Mouse (Mus musculus) cerebellum, adult 18-20 months (tissue): Measurements from ENCODE around the gene Acaa1b.

Experiments
- DNase-seq, 2 experiments: peaks; one replicate each; pipeline ENCODE4 v3.0.0; 2021

Acaa1b gene

DNA sequence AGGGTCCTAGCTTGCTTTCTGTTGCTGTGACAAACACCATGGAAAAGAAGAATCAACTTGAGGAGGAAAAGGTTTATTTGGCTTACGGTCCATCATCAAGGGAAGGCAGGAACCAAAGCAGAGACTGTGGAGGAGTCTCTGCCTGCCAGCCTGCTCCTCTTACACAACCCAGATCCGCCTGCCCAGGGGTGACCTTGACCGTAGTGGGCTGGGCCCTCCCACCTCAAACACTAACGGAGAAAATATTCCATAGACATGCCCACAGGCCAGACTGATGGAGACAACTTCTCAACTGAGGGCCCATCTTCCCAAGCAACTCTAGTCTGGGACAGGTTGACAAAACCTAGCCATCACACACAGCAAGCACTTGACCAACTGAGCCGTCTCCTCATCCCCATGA lies 14.8 kb downstream of the Acaa1b start:
- no peak for DNase-seq

DNA sequence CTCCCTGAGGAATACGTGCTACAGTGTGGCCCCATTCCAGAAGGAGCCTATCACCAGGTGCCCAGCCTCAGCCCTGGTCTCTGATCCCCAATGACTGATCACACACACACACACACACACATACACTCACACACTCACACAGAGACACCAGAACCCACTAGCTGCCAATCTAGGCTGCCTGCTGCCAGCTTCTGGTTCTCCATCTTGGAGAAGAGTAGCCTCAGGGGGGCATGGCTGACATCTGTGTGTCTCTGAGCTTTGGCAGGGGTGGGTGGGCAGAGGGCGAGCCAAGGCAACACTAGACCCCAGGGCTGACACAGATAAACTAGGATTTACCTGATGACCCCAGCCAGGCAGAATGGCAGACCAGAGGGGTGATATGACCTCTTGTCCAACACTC lies 18.1 kb downstream of the Acaa1b start:
- DNase-seq = no peak

DNA sequence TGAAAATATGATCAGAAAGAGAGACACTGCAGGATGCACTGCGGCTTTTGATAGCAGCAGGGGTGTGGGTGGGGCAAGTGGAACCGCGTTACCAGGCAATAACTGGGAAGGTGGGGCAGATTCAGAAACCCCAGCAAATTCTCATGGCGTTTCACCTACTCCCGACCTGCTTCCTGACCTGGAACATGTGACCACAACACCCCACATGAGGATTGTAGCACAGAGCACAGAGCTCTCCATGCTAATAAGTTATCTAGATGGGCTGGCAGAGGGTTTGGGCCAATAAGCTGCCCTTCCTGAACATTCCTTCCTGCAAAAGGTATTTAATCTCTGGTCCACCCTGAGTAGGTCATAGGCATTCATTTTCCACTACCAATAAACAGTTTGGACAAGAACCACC lies 26.2 kb downstream of the Acaa1b start:
- no peak for DNase-seq

DNA sequence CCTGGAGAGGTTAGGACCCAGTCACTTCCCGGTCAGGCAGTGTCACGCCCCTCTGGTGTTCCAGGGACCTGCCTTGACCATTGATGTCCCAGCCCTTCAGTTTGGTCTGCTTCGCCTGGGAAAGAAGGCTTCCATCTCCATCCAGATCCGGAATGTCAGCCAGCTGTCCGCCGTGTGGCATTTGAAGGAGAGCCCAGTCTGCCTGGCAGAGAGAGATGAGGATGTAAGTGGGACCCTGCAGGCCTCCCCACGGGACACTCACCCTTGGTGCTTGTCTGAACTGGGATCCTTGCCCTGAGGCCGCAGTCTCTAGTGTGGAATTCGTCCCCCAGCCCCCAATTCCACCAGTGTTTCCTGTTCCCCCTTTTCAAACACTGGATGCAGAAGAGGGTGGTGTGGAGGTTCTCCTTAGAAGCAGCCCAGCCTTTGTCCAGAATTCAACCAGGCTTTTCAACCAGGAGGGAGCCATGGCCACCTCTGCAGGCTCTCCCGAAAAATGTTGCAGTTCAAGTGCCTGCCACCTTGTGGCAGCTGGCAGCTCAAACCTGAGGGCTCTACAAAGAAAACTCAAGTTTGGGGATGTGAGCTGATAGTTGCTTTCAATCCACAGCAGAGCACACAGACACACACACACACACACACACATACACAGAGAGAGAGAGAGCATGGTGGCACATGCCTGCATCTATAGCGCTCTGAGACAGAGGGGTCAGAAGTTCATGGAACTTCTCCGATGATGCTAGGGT lies 28.3 kb downstream of the Acaa1b start:
- DNase-seq = no peak

DNA sequence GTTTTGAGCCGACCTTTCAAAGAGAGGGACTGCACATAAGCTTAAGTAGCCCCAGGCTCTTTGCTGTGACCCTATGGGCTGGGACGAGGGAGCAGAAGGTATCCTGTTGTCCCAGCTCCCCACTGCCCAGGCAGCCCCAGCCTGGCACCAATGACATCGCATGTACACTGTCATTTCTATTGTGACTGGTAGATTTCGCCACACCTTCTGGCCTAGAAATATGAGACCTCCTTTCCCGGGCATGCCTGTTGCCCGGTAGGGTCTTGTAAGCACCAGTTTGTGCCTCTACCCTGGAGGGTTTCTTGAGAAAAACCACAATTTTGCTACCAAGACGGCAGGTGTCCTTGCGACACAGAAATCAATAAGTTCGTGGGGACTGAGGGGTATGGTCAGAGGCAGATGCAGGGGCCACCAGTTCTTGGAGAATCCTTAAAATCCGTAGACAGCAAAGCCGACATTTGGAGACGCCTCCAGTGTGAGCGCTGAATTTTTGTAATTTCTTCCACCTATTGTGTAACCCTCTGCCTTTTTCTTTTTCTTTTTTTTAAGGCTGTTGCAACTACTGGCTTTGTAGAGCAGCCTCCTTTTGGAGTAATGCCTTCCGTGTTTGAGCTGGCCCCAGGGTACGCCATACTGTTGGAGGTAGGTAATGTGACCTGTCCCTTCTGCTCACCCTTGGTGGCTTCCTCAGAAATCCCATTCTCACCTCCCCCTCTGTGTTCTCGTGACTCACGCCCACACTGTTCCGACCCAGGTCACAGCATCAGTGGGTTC lies 34.1 kb downstream of the Acaa1b start:
- no peak for DNase-seq

DNA sequence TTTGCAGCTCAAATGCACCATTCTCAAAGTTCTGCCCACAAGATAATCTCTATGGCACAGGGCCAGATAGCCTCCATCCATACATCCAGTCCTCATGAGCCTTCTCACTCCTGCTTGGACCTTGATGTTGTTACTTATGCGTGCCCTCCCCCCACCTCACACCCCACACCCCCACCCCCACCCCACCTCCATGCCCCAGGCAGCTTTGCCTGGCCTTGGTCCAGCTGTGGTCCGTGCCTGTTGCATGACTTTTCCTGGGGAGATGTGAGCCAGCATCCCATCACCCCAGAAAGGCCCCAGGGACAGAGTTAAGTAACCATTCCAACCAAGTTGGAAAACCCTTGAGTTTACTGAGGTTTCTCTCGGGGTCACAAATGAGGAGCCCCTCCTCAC lies 36.7 kb downstream of the Acaa1b start:
- DNase-seq = no peak

DNA sequence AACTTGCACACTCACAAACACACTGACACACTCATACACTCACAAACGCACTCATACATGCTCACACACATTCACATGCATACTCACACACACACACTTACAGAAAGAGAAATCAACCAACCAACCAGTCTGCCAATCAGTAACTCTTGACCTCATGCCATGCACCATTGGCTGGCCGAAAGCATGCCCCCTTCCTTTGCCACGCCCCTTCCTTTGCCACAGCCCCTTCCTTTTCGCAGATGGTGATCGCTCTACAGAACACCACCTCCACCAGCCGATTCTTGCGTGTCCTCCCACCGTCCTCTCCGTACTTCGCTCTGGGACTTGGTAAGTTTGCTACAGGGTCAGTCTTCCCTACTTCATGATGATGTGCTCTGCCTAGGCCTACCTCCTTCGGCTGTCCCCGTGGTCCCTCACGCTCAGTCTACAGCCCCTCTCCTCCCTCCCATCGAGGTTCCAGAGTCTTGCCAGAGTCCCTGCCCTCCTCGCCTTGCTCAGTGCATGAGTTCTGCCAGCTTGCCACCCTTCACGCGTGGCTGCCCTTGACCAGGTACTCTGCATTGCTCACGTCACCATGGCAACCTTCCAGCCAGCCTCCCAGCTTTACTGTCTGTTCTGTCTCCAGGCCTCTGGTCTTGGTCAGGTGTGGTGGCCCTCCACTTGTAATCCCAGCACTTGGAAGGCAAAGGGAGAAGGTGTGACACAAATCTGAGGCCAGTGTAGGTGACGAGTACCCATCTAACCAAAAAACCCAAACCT lies 37.3 kb downstream of the Acaa1b start:
- DNase-seq = no peak

DNA sequence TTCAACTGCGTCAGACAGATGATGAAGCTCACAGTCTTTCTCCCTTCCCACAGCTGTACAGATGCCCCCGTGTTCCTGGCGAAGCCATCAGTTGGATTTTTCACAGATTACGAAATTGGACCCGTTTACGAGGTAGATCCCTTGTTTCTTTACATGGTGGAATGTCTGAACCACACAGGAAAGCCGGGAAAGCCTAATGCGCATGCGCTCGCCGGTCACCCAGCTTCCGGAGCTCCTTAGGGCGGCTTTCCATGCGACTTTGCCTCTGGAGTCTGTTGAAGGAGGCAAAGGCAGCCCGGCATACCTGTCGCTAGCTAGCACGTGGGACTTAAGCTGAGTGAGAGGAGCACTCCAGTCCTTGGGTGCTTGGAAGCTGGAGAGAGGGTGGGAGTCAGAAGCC lies 42.0 kb downstream of the Acaa1b start:
- no peak for DNase-seq

DNA sequence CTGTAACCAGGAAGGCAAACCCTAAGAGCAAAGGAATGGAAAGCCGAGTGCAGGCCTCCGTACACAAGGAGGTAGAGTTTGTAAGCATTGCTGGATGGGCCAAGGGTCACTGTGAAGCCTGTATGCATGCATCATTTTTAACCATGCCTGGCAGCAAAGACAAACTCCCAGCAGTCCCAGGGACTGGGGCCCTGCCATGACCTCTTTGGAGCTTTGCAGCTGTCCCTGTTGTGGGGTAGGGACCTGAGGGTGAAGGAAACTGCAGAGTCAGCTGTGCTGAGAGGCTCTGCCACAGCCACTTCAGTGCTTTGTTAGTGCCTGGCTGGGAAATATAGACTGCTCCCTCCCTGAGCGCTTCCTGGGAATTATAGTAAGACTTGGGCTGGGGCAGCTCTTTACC lies 46.3 kb downstream of the Acaa1b start:
- DNase-seq = no peak

DNA sequence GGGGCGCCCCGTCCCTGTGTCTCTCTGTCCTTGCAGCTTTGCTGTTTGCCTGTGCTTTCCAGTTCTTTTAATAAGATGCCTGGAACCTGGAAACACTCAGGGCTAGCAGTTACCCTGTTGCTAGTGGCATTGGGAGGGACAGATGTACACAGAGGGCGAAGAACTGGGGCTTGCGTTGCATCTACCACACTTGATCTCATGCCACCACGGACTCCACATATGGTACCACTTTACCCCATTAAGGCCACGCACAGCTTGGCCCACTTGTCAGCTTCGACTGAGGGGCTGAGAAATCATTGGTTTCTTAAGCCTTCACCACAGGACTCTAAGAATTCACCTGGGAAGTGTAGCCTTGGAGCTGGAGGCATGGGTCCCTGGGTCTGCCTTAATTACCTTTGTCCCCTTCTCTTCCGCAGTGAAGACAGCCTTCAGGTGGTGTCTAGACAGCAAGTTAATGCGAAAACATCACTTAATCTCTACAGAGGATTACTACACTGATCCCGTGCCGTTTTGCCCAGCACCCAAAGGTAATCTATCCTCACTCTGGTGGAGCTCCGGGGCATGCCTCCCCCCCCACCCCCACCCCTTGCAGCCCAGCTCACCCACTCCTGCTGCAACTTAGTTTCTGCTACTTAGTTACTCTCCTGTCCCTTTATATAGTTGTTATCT lies 47.1 kb downstream of the Acaa1b start:
- no peak for DNase-seq

DNA sequence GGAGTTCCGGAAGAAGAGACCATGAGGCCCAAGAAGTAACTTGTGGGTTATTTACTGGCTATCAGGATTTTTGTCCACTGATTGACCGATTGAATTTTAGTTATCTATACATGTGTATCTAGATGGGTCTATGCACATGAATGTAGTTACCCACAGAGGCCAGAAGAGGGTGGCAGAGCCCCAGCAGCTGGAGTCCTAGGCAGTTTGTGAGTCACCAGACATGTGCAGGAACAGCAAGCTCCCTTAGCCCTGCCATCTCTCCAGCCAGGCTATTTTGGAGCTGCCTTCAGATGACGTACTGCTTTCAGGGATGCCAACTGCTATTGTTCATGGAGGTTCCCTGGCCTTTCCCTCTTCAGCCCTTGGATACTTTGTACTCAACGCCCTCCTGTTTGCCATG lies 49.3 kb downstream of the Acaa1b start:
- DNase-seq = no peak

DNA sequence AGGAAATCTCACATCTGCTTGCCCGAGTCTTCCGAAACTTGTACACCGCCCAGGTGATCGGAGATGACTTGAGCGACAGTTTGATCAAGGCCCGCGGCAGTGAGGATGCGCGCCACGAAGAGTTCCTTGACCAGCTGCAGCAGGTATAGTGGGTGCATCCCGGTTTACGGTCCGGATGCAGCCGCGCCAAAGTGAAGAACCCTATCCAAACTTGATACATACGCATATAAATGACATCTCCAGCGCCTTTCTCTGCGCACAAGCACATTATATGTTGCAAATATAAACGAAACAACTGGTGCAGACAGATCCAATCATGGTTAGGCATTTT lies 54.1 kb downstream of the Acaa1b start:
- DNase-seq = no peak

DNA sequence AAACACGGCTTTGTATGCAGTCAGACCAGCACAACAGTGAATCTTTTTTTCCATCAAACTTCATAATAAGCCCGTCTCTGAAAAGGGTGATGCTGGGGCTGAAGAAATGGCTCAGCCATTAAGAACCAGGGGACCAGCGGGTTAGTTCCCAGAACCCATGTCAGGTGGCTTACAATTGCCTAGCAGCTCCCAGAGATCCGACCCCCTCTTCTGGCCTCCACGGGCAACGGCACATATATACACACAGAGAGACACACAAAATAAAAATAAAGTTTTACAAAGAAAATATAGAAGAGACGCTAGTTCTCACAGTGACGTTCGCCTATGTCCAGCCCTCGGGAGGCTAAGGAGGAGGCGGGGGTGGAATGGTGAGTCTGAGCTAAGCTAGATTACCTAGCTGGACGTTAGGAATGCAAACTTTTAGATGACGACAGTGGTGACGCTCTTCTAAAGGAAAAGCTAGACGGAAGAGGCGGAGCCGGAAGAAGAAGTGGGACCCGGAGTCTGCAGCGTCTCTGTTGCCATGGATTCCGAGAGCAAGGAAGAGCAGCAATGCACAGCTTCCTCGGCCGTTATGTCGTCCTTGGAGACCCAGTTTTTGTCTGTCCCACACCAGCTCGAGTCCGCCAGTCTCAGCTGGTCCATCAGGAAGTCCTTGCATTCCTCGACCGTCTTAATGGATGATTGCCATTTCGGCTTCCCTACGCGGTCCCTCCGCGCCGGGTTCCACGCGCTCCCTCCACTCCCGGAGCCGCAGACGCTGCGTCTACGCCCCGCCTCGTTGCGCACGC lies 54.7 kb downstream of the Acaa1b start, which contains the start of gene Dlec1:
Dlec1 (plus strand) TSS at position 487 of the 791 bp plus-strand sequence.
- peak; percentile 18 to 24 for DNase-seq

DNA sequence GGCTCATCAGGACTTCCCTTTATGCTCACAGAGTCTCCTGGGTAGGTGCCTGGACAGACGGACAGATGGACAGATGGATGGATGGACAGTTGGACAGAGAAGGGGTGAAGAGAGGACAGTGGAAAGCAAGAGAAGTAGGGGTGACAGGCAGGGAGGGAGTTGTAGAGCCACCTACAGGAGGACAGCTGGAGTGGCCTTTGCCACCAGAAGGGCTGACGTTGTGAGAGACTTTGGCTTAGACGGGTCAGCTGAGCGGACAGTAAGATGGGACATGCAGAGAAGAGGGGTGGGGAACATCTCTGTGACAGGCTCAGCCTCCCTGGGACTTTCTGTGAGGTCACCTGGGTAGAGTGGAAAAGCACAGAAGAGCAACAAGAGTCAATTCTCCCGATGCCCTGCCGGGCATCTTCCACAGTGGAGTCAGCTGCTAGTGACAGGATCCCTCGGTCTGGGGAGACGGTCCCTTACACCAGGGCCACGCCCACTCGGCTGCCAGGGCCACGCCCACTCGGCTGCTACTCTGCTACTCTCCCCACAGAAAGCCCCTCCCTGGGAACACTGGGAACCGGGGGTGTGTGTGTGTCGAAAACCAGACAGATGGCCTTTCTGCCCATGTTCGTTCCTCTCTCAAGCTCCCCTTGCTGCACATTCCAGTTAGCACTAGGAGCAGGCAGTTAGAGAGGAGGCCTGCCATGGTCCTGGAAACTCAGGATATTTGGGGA lies 56.6 kb downstream of the Acaa1b start:
- DNase-seq = no peak
